Mouse (Mus musculus) cerebellum, adult 2 months (tissue): Measurements from ENCODE around the gene Sept6.

Experiments used
- CTCF ChIP-seq: fragments of 200-500 bp; IDR thresholded peaks from 2 replicates; pipeline ENCODE4 v1.5.1; 2011; ENCODE audit warnings: low read depth, mild to moderate bottlenecking, control low read depth, low read length, moderate library complexity, borderline replicate concordance; ENCODE audit not compliant: insufficient read depth
- POLR2A ChIP-seq: fragments of 200-500 bp; IDR thresholded peaks from 2 replicates; pipeline ENCODE4 v1.6.1; 2011; ENCODE audit warnings: low read length, control low read depth, borderline replicate concordance; ENCODE audit not compliant: insufficient read depth

- no peak for TF ChIP-seq POLR2A
- no peak for TF ChIP-seq CTCF
Measured at GRCm38 (mm10) chrX:37028378-37028777, 36.8 kb upstream of the Sept6 start.
